Mouse (Mus musculus) lung, embryonic 15.5 days (tissue): ENCODE measurements at regions not wholly inside any gene's neighbourhood (a gene's known extent, or its start where the extent isn't known, plus 50 kb on each side); places are given as distances from the start of the nearest gene placed in this dataset.
A peak's percentile ranks its signal among the peaks of the same experiment; 100 is the strongest.

ENCODE experiments used
- ATAC-seq: fragments of 200-750 bp; cut with Nextera tagmentation; 2 replicates; pipeline ENCODE4 v1.8.0; 2017; ENCODE audit warnings: moderate number of reproducible peaks, borderline replicate concordance; ENCODE audit not compliant: low FRiP score, low TSS enrichment; ENCODE audit errors: extremely low read depth
- H3K27ac ChIP-seq: fragments of 300-500 bp; sonication (generic); 2 replicates; pipeline ENCODE4 v1.5.1; 2015; ENCODE audit warnings: moderate library complexity, mild to moderate bottlenecking, inconsistent platforms
- H3K27me3 ChIP-seq: fragments of 300-500 bp; sonication (generic); 2 replicates; pipeline ENCODE4 v1.6.1; 2015; ENCODE audit warnings: inconsistent platforms
- H3K36me3 ChIP-seq: fragments of 300-500 bp; sonication (generic); 2 replicates; pipeline ENCODE4 v1.6.1; 2015; ENCODE audit warnings: inconsistent platforms
- H3K4me1 ChIP-seq: fragments of 300-500 bp; sonication (generic); 2 replicates; pipeline ENCODE4 v1.6.1; 2015; ENCODE audit warnings: inconsistent platforms
- H3K4me2 ChIP-seq: fragments of 300-500 bp; sonication (generic); 2 replicates; pipeline ENCODE4 v1.6.1; 2015; ENCODE audit warnings: inconsistent platforms, mild to moderate bottlenecking, moderate library complexity
- H3K4me3 ChIP-seq: fragments of 300-500 bp; sonication (generic); 2 replicates; pipeline ENCODE4 v1.5.1; 2015; ENCODE audit warnings: mild to moderate bottlenecking, inconsistent platforms
- H3K9ac ChIP-seq: fragments of 300-500 bp; sonication (generic); 2 replicates; pipeline ENCODE4 v1.6.1; 2015; ENCODE audit warnings: inconsistent platforms
- H3K9me3 ChIP-seq: fragments of 300-500 bp; sonication (generic); 2 replicates; pipeline ENCODE4 v1.6.1; 2016; ENCODE audit warnings: inconsistent platforms
- WGBS: fragments of 180-500 bp; shearing (Covaris S2); methylation state at CpG from one replicate; pipeline ENCODE4 v1.1.7; 2015; 5-methylcytosine and 5-hydroxymethylcytosine counted together

DNA sequence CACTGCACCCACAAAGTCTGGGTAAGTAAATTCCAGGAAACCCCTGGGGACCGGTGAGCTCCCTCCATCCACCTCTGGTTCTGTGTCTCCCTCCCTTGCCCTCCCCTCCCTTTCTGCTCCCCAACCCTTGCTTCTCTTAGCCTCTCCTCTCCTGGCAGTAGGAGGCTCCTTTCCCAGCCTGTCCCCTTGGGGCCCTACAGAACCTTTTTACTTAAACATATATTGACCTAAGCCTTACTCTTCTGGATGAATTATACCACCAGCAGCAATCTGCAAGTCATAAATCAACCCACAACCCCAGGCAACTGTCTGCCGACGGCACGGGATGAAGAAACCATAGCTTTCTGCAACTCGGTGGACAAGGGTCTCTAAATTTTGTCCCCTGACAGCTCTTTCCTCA, 380.7 kb upstream of the Tbx3 start:
- Histone ChIP-seq H3K27ac (no peak overlapping the region), H3K9ac (no peak overlapping the region), H3K9me3 (no peaks in the 10 kb centered on the region), H3K36me3 (no peaks in the 10 kb centered on the region), H3K4me3 (no peak overlapping the region), H3K27me3 (no peaks in the 10 kb centered on the region), H3K4me2 (no peak overlapping the region), H3K4me1 (no peaks in the 10 kb centered on the region)
- WGBS = 31% methylated on average over 5 of the region's 5 CpGs
- ATAC-seq = no peak

GRCm38 (mm10) chr5:119292323-119292722, 378.1 kb upstream of the Tbx3 start:
- Histone ChIP-seq H3K9ac (no peak overlapping the region), H3K4me2 (no peak overlapping the region), H3K4me1 (no peaks in the 10 kb centered on the region), H3K9me3 (no peaks in the 10 kb centered on the region), H3K27ac (no peak overlapping the region), H3K4me3 (no peak overlapping the region), H3K27me3 (no peaks in the 10 kb centered on the region), H3K36me3 (no peaks in the 10 kb centered on the region)
- WGBS = 40% methylated on average over 9 of the region's 9 CpGs
- no peak for ATAC-seq

DNA sequence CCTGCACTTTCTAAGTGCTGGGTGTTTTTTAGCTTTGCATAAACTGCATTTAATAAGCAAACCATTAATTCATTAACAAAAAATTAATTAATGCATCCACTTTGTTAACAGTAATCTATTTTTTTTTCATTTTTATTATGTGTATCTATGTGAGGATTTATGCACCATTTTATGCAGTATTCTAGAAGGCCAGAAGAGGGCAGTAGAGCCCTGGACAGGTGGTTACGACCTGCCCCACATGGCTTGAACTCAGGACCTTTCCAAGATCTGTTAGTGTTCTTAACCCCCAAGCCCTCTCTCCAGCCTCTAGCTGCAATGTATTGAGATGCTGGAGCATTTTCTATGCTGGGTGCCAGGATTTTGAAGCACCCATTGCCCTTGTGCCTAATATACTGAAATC, 377.6 kb upstream of the Tbx3 start:
- H3K27ac ChIP-seq = no peak overlapping the region
- 91% methylated on average over 1 of the region's 1 CpGs for WGBS
- no peaks in the 10 kb centered on the region for H3K9me3 ChIP-seq
- no peaks in the 10 kb centered on the region for H3K4me1 ChIP-seq
- no peak overlapping the region for H3K4me2 ChIP-seq
- H3K4me3 ChIP-seq = no peak overlapping the region
- H3K9ac ChIP-seq = no peak overlapping the region
- no peaks in the 10 kb centered on the region for H3K27me3 ChIP-seq
- no peaks in the 10 kb centered on the region for H3K36me3 ChIP-seq
- no peak for ATAC-seq

DNA sequence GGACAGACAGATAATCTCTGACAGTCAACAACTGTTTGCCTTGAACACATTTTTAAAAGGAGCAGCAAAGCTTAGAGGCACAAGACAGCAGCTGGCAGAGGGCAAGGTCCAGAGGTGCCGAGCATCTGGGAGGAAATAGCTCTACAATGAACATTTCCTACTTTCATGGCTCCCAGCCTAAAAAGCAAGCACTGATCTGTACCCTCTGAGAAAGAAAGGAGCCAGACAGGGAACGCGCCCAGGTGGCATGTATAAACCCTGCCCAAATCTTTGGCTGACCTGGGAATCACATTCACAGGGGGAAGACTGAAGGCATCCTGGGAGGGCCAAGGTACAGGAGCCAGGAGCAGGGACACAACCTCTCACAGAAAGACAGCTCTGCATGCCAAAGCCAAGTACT, 371.2 kb upstream of the Tbx3 start:
- Histone ChIP-seq H3K27me3 (no peaks in the 10 kb centered on the region), H3K9ac (no peak overlapping the region), H3K4me3 (no peak overlapping the region), H3K4me1 (peaks cover 5% of the 10 kb centered on the region; the same call in 1 of the 2 replicates), H3K27ac (no peak overlapping the region), H3K4me2 (no peak overlapping the region), H3K9me3 (no peaks in the 10 kb centered on the region), H3K36me3 (no peaks in the 10 kb centered on the region)
- 60% methylated on average over 3 of the region's 3 CpGs for WGBS
- ATAC-seq = no peak

DNA sequence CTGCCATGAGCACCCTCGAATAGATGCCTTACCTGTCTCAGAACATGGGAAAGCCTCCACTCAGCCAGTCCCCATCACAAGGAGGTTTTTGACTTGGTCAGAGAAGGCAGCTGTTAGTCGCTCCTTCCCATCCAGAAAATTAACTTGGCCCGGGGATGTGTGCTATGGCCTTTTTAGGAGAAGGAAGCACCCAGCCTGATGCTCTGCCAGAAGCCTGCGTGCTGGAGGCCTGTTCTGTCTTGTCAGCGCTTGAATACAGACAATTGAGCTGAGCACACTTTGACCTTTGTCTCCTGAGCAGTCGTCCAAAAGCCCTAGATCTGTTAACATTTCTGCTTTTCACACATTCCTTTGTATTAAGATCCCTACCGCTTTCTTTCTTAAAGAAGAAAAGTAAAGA, 370.4 kb upstream of the Tbx3 start:
- 24% methylated on average over 7 of the region's 7 CpGs for WGBS
- H3K9ac ChIP-seq = no peak overlapping the region
- no peaks in the 10 kb centered on the region for H3K27me3 ChIP-seq
- H3K36me3 ChIP-seq = no peaks in the 10 kb centered on the region
- no peaks in the 10 kb centered on the region for H3K9me3 ChIP-seq
- peak; percentile 80; the same call in 1 of the 2 replicates for ATAC-seq
- peak overlapping the region; percentile 16; the same call in 1 of the 2 replicates for H3K27ac ChIP-seq
- H3K4me3 ChIP-seq = no peak overlapping the region
- no peak overlapping the region for H3K4me2 ChIP-seq
- peaks cover 5% of the 10 kb centered on the region; the same call in 1 of the 2 replicates for H3K4me1 ChIP-seq

GRCm38 (mm10) chr5:119301539-119301938, 368.9 kb upstream of the Tbx3 start:
- no peak overlapping the region for H3K27ac ChIP-seq
- peaks cover 5% of the 10 kb centered on the region; the same call in 1 of the 2 replicates for H3K4me1 ChIP-seq
- WGBS = 25% methylated on average over 5 of the region's 5 CpGs
- H3K4me2 ChIP-seq = no peak overlapping the region
- H3K9me3 ChIP-seq = no peaks in the 10 kb centered on the region
- H3K36me3 ChIP-seq = no peaks in the 10 kb centered on the region
- no peak overlapping the region for H3K9ac ChIP-seq
- no peak for ATAC-seq
- no peaks in the 10 kb centered on the region for H3K27me3 ChIP-seq
- no peak overlapping the region for H3K4me3 ChIP-seq

DNA sequence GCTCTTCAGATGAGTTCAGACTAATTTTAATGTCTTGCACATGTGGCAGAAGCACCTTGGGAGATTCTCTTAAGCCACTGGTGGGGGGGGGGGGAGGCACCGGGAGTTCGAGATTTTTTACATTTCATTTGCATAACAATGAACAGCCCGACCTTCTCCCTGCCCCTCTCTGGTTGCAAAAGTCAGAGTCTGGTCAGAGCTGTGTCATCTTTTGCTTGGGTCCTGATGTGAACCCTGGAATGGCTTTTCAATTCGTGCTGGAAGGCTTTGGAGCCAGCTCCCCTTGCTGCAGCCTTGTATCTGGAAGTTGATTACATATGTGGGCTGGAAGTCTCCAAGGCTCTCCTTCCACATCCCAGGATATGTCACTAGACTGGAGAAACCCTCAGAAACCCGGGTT, 365.7 kb upstream of the Tbx3 start:
- Histone ChIP-seq H3K4me3 (no peak overlapping the region), H3K27ac (no peak overlapping the region), H3K27me3 (no peaks in the 10 kb centered on the region), H3K4me2 (no peak overlapping the region), H3K4me1 (no peaks in the 10 kb centered on the region; the same call in 1 of the 2 replicates), H3K9ac (no peak overlapping the region), H3K9me3 (no peaks in the 10 kb centered on the region), H3K36me3 (no peaks in the 10 kb centered on the region)
- ATAC-seq = no peak
- WGBS = 14% methylated on average over 5 of the region's 5 CpGs

DNA sequence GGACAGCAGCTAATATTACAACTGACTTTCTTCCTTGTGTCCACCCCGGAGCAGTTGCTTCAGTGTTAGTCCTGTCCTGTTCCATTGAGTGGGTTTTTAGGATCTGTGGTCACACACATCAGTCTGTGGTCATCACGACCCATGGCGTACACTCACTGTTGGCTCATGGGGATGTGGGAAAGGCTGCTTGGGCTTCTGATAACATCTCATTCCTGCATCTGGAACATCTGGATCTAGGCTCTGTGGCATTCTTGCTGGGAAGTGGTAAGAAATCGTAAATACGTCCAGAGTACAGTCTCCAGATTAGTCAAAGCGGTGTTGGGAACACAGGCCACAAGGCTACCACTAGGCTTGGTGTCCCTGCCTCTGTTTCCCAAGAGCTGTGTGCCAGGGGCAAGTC, 362.7 kb upstream of the Tbx3 start:
- Histone ChIP-seq H3K4me1 (peaks cover 10% of the 10 kb centered on the region), H3K9ac (no peak overlapping the region), H3K27me3 (no peaks in the 10 kb centered on the region), H3K36me3 (no peaks in the 10 kb centered on the region), H3K4me3 (no peak overlapping the region), H3K9me3 (no peaks in the 10 kb centered on the region), H3K4me2 (no peak overlapping the region), H3K27ac (no peak overlapping the region)
- WGBS = 94% methylated on average over 6 of the region's 6 CpGs
- ATAC-seq = no peak

- Histone ChIP-seq H3K4me1 (peaks cover 19% of the 10 kb centered on the region), H3K4me3 (no peak overlapping the region), H3K27me3 (no peaks in the 10 kb centered on the region), H3K27ac (no peak overlapping the region), H3K36me3 (no peaks in the 10 kb centered on the region), H3K4me2 (no peak overlapping the region), H3K9ac (no peak overlapping the region), H3K9me3 (no peaks in the 10 kb centered on the region)
- 52% methylated on average over 11 of the region's 11 CpGs for WGBS
- ATAC-seq = no peak
Observed at GRCm38 (mm10) chr5:119310178-119310930, 360.1 kb upstream of the Tbx3 start.

DNA sequence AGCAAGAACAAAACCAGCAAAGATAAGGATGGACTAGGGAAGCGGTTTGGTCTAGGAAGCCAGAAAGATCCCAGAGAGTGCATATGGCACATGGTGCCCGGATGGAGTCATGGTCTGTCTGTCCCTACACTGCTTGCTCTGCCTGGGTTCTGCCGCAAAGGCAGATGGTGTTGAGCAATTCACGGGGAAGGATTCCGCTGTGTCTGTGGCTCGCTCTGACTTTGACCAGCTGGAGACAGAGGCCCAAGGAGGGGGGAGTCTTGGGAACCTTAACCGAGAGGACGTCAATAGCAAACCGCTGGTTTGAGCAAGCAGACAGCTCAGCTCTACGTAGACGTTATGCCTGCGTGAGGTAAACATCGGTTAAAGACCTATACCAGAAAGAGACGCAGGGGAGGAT, 357.7 kb upstream of the Tbx3 start:
- no peaks in the 10 kb centered on the region for H3K27me3 ChIP-seq
- peak; percentile 81 for ATAC-seq
- H3K4me1 ChIP-seq = peaks cover 24% of the 10 kb centered on the region
- H3K4me3 ChIP-seq = no peak overlapping the region
- H3K36me3 ChIP-seq = no peaks in the 10 kb centered on the region
- no peaks in the 10 kb centered on the region for H3K9me3 ChIP-seq
- H3K4me2 ChIP-seq = no peak overlapping the region
- 48% methylated on average over 14 of the region's 14 CpGs for WGBS
- H3K9ac ChIP-seq = no peak overlapping the region
- H3K27ac ChIP-seq = no peak overlapping the region

DNA sequence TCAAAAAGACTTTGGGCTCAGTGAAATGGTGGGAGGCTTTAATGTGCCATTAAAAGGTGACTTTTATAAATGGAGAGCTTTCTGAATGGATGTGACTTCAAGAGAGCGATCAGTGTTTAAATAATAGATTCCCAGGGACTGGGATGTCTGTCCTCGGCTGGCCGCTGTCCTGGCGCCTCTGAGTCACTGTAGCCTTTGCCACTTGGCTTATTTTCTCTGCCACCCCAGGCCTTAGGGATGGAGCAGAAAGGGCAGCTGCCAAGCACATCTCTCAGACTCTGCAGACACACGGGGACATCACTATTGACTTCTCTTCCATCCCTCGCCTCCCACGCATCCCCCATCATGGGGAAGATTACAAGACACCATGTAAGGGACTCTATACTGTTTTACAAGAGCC, 355.3 kb upstream of the Tbx3 start:
- Histone ChIP-seq H3K9me3 (no peaks in the 10 kb centered on the region), H3K4me2 (no peak overlapping the region), H3K27ac (no peak overlapping the region), H3K4me1 (peaks cover 21% of the 10 kb centered on the region), H3K27me3 (no peaks in the 10 kb centered on the region), H3K36me3 (no peaks in the 10 kb centered on the region), H3K9ac (no peak overlapping the region), H3K4me3 (no peak overlapping the region)
- ATAC-seq = no peak
- WGBS = 82% methylated on average over 7 of the region's 7 CpGs

DNA sequence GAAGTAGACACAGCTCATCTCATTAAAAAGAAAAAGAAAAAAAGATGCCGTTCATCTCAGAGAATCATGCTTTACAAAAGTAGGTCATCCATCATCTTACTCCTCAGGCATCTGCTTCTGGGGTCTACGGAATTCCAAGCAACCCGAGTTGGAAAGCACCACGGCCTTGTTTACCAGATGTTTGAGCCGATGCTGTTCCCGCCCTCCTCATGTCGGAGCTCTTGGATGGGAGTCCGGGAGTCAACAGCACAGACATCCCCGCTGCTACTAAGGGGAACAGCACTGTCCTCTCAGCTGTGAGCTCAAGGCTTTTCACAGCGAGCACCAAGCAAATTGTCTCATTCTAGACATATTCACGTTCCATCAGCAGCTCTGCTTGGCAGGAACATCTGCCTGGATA, 352.9 kb upstream of the Tbx3 start:
- 36% methylated on average over 11 of the region's 11 CpGs for WGBS
- Histone ChIP-seq H3K4me3 (no peak overlapping the region), H3K36me3 (no peaks in the 10 kb centered on the region), H3K9ac (no peak overlapping the region), H3K27me3 (no peaks in the 10 kb centered on the region), H3K4me1 (peaks cover 20% of the 10 kb centered on the region), H3K4me2 (no peak overlapping the region), H3K9me3 (no peaks in the 10 kb centered on the region), H3K27ac (no peak overlapping the region)
- ATAC-seq = no peak
